Mouse (Mus musculus): ENCODE measurements around the gene Tmem39a.

GRCm38 (mm10) chr16:38609092-38609491 is 50.6 kb downstream of the Tmem39a start:
- TF ChIP-seq CTCF (IDR thresholded peaks at IDR 0.05; ENCODE audit: low read depth) = no peak
- TF ChIP-seq EP300 (IDR thresholded peaks at IDR 0.05; ENCODE audit: low read depth) = no peak
